Mouse (Mus musculus) hindlimb bud, embryonic 11.5 days (tissue): ENCODE results near the gene Commd3.

Experiments
- DNase-seq: peaks from one replicate; pipeline ENCODE4 v3.0.0-alpha.2; 2012; ENCODE audit warnings: low read depth, low spot score; ENCODE audit errors: extremely low spot score

The Commd3 gene

GRCm38 (mm10) chr2:18718521-18718920 is 46.3 kb downstream of the Commd3 start:
- DNase-seq = no peak

- no peak for DNase-seq
These were observed 50.1 kb downstream of the Commd3 start for GRCm38 (mm10) chr2:18722208-18722830.

- no peak for DNase-seq
These were observed 52.3 kb downstream of the Commd3 start for GRCm38 (mm10) chr2:18724462-18724861.
